Comparison of ENCODE assay signal across 8 mouse cellular contexts in genomic region chr6:72390795-72391521, GRCm38 (mm10). TPM values are rescaled to one million over a fixed set of nuclear protein-coding genes. Genes with fewer than 3 reads are reported as not detected.
DNase-seq lines count a peak whose midpoint lies in the region; ATAC-seq and TF ChIP-seq lines count a peak whose summit lies in the region.

No protein-coding gene starts in this region.

- intact Hi-C loops in heart, postnatal 36 days (cut with DNase I) = loop anchor here (5.0 kb wide), 1 partner anchor 114 kb away; no protein-coding TSS in a partner anchor

- peaks cover 11% of the 10 kb centered on the region for H3K36me3 ChIP-seq in limb, embryonic 10.5 days
- 0 out of 2 replicates have a peak, but pooled peaks cover 2% of the 10 kb centered on the region for H3K36me3 ChIP-seq in stomach, postnatal 0 days (ENCODE audit: control insufficient read depth, insufficient read depth, low read length)

- H3K4me3 ChIP-seq in limb, embryonic 10.5 days = peak overlapping the region; percentile 63
- peak overlapping the region; percentile 63 for H3K4me3 ChIP-seq in stomach, postnatal 0 days (ENCODE audit: low read depth, low read length)

- 7% methylated on average over 12 of the region's 12 CpGs for WGBS in limb, embryonic 10.5 days
- WGBS in stomach, postnatal 0 days = 12% methylated on average over 12 of the region's 12 CpGs

- H3K4me1 ChIP-seq in limb, embryonic 10.5 days = peaks cover 51% of the 10 kb centered on the region
- H3K4me1 ChIP-seq in stomach, postnatal 0 days (replicated peaks; ENCODE audit: control insufficient read depth, insufficient read depth) = peaks cover 9% of the 10 kb centered on the region; the same call in 1 of the 2 replicates

- H3K27ac ChIP-seq in limb, embryonic 10.5 days = peak overlapping the region; percentile 92
- H3K27ac ChIP-seq in stomach, postnatal 0 days (replicated peaks) = peak overlapping the region; percentile 99

- ATAC-seq in erythroblast, adult 5-6 weeks (replicated peaks; ENCODE audit: low FRiP score, poor library complexity, severe bottlenecking) = peak; percentile 61
- ATAC-seq in stomach, postnatal 0 days (ENCODE audit: low FRiP score, low TSS enrichment) = peak; percentile 54

- no peaks in the 10 kb centered on the region for H3K9me3 ChIP-seq in limb, embryonic 10.5 days (replicated peaks)
- H3K9me3 ChIP-seq in stomach, postnatal 0 days (ENCODE audit: control insufficient read depth, low read length) = no peaks in the 10 kb centered on the region

- no peak for TF ChIP-seq EP300 in stomach, postnatal 0 days (optimal IDR thresholded peaks at IDR 0.05)

- no peaks in the 10 kb centered on the region for H3K27me3 ChIP-seq in limb, embryonic 10.5 days (ENCODE audit: low read depth, poor library complexity, severe bottlenecking)
- H3K27me3 ChIP-seq in stomach, postnatal 0 days (ENCODE audit: control insufficient read depth, insufficient read depth, low read length) = no peaks in the 10 kb centered on the region

- peak overlapping the region; percentile 69 for H3K4me2 ChIP-seq in stomach, postnatal 0 days (replicated peaks; ENCODE audit: low read depth)

- H3K9ac ChIP-seq in stomach, postnatal 0 days (ENCODE audit: low read length) = peak overlapping the region; percentile 80

- TF ChIP-seq CTCF in stomach, postnatal 0 days (IDR thresholded peaks at IDR 0.05; ENCODE audit: low read depth) = no peak; the same call in none of the 2 replicates

- peak; percentile 45 for DNase-seq in urinary bladder, postnatal 14 days (ENCODE audit: low spot score)
- no peak for DNase-seq in urinary bladder, postnatal 25 days (ENCODE audit: low spot score)
- DNase-seq in heart, postnatal 36 days = peak; percentile 72 to 73
- peak; percentile 43 for DNase-seq in limb, embryonic 10.5 days (ENCODE audit: low spot score)
- peak; percentile 59 for DNase-seq in mesoderm, embryonic 11.5 days (ENCODE audit: low read depth, low spot score)
- DNase-seq in stomach, postnatal 0 days (ENCODE audit: low spot score) = peak; percentile 49
- no peak for DNase-seq in right cerebral cortex, adult 18-20 months

RNA-seq across cellular contexts. Expression of gene Vamp8, which starts 0.5 kb away (rescaled TPM):
- 68.5 and 70.1 TPM in 2 replicates for total RNA-seq in erythroblast, adult 5-6 weeks (2015; ENCODE audit: low replicate concordance)
- 91.4 and 102 TPM in 2 replicates for total RNA-seq in erythroblast, adult 5-6 weeks (2017; ENCODE audit: low replicate concordance)
- 10 to 100 TPM; 75.7 to 81.5 TPM for total RNA-seq in heart, postnatal 36 days (2021)
- polyA plus RNA-seq in limb, embryonic 10.5 days (2016; fragmentation: Nextera tagmentation; extraction: Ambion mirVana) = 67.5 and 81.7 TPM in 2 replicates
- polyA plus RNA-seq in stomach, postnatal 0 days (2015; fragmentation: Nextera tagmentation; extraction: Ambion mirVana) = 368 and 396 TPM in 2 replicates

RNA-seq across cellular contexts. Expression of gene Vamp5, which starts 10.7 kb away (rescaled TPM):
- total RNA-seq in erythroblast, adult 5-6 weeks (2015; ENCODE audit: low replicate concordance) = 55.7 and 57.1 TPM in 2 replicates
- total RNA-seq in erythroblast, adult 5-6 weeks (2017; ENCODE audit: low replicate concordance) = 9.5 and 21.2 TPM in 2 replicates
- total RNA-seq in heart, postnatal 36 days (2021) = 10 to 100 TPM; 67.4 to 72.6 TPM
- polyA plus RNA-seq in limb, embryonic 10.5 days (2016; fragmentation: Nextera tagmentation; extraction: Ambion mirVana) = 19.1 and 19.7 TPM in 2 replicates
- polyA plus RNA-seq in stomach, postnatal 0 days (2015; fragmentation: Nextera tagmentation; extraction: Ambion mirVana) = 20.2 and 22.2 TPM in 2 replicates

RNA-seq across cellular contexts. Expression of gene Ggcx, which starts 23.1 kb away (rescaled TPM):
- 1.3 and 5.0 TPM in 2 replicates for total RNA-seq in erythroblast, adult 5-6 weeks (2015; ENCODE audit: low replicate concordance)
- 0.85 and 2.1 TPM in 2 replicates for total RNA-seq in erythroblast, adult 5-6 weeks (2017; ENCODE audit: low replicate concordance)
- 10 to 100 TPM; 31.1 to 31.7 TPM for total RNA-seq in heart, postnatal 36 days (2021)
- 20.2 and 25.9 TPM in 2 replicates for polyA plus RNA-seq in limb, embryonic 10.5 days (2016; fragmentation: Nextera tagmentation; extraction: Ambion mirVana)
- 10.7 and 10.8 TPM in 2 replicates for polyA plus RNA-seq in stomach, postnatal 0 days (2015; fragmentation: Nextera tagmentation; extraction: Ambion mirVana)

RNA-seq across cellular contexts. Expression of gene Rnf181, which starts 24.2 kb away (rescaled TPM):
- 37.1 and 51.6 TPM in 2 replicates for total RNA-seq in erythroblast, adult 5-6 weeks (2015; ENCODE audit: low replicate concordance)
- 44.0 and 47.3 TPM in 2 replicates for total RNA-seq in erythroblast, adult 5-6 weeks (2017; ENCODE audit: low replicate concordance)
- 10 to 100 TPM; 42.8 to 47.6 TPM for total RNA-seq in heart, postnatal 36 days (2021)
- 109 TPM in 2 replicates for polyA plus RNA-seq in limb, embryonic 10.5 days (2016; fragmentation: Nextera tagmentation; extraction: Ambion mirVana)
- polyA plus RNA-seq in stomach, postnatal 0 days (2015; fragmentation: Nextera tagmentation; extraction: Ambion mirVana) = 136 and 137 TPM in 2 replicates

RNA-seq across cellular contexts. Expression of gene Tmem150a, which starts 35.7 kb away (rescaled TPM):
- total RNA-seq in erythroblast, adult 5-6 weeks (2015; ENCODE audit: low replicate concordance) = 1.5 TPM in 1 of 2 replicates, not detected in the other
- 1.4 TPM in 1 of 2 replicates, not detected in the other for total RNA-seq in erythroblast, adult 5-6 weeks (2017; ENCODE audit: low replicate concordance)
- total RNA-seq in heart, postnatal 36 days (2021) = 10 to 100 TPM; 19.3 to 22.6 TPM
- polyA plus RNA-seq in limb, embryonic 10.5 days (2016; fragmentation: Nextera tagmentation; extraction: Ambion mirVana) = 9.9 and 10.3 TPM in 2 replicates
- 7.7 and 8.4 TPM in 2 replicates for polyA plus RNA-seq in stomach, postnatal 0 days (2015; fragmentation: Nextera tagmentation; extraction: Ambion mirVana)

Comparison
In these comparisons a context has a peak if more than half of its experiments do, and no peak if none do; other contexts are left out.
1. DNase-seq: peak in urinary bladder, postnatal 14 days (single experiment), heart, postnatal 36 days (2 of 2), limb, embryonic 10.5 days (single experiment), mesoderm, embryonic 11.5 days (single experiment) and stomach, postnatal 0 days (single experiment); none in urinary bladder, postnatal 25 days (single experiment) and right cerebral cortex, adult 18-20 months (single experiment).
2. RNA of gene Ggcx, which starts 23.1 kb away (total RNA-seq): 31.1 to 31.7 TPM in heart, postnatal 36 days; 0.85 to 5.0 TPM in erythroblast, adult 5-6 weeks; every median in the first group is over 4 times any median in the second.